Mouse (Mus musculus): ENCODE data around the gene Ccdc62. TPM values are rescaled to one million over a fixed set of nuclear protein-coding genes. Genes with fewer than 3 reads are reported as not detected.

Ccdc62 gene
- polyA plus RNA-seq, 1 experiment from 2014 or later, result 3.7 TPM

DNA sequence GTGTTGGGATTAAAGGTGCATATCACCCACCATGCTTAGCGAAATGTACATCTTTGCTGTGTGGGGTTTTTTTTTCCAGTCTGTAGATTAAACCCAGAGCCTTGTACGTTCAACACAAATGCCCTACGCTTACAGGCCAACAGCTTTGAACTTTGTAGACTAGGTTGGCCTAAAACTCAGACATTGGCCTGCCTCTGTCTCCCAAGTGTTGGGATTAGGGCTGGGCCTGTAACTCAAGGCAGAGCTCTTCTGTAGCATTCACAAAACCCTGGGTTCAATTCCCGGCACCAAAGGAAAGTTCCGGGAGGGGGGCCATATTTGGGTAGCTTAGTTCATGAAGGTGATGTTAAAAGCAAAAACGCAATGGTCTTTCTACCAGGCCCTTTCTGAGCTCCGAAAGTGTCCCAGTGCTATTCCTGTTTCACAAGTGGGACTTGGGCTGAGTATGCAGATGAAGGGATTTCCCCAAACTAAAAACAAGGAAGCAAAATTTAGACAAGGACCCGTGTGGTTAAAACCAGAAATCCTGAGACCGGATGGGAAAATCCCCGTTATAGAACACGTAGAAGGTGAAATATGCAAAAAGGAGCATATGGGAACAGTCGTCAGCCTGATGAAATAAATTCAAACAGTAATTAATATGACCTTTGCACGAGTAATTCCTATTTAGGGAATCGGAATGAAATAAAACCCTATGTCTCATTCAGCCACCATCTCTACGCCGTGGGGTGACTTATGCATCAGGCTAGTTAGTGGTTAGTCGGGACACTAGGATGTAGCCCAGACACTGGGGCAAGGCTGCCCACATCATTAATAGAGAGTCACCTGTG is 24.1 kb upstream of the Ccdc62 start:
- ATAC-seq (ENCODE audit: extremely low read depth, insufficient number of reproducible peaks, low FRiP score, low TSS enrichment), result no peak
- Histone ChIP-seq H3K27me3 (replicated peaks) (no peaks in the 10 kb centered on the region), H3K27ac (replicated peaks) (no peak overlapping the region), H3K4me2 (peak overlapping the region; percentile 97), H3K9me3 (no peaks in the 10 kb centered on the region), H3K4me3 (peak overlapping the region; percentile 84; the same call in 1 of the 2 replicates), H3K36me3 (peaks cover 32% of the 10 kb centered on the region), H3K4me1 (peaks cover 20% of the 10 kb centered on the region), H3K9ac (peak overlapping the region; percentile 55; the same call in 1 of the 2 replicates)
- WGBS, result 69% methylated on average over 17 of the region's 17 CpGs

DNA sequence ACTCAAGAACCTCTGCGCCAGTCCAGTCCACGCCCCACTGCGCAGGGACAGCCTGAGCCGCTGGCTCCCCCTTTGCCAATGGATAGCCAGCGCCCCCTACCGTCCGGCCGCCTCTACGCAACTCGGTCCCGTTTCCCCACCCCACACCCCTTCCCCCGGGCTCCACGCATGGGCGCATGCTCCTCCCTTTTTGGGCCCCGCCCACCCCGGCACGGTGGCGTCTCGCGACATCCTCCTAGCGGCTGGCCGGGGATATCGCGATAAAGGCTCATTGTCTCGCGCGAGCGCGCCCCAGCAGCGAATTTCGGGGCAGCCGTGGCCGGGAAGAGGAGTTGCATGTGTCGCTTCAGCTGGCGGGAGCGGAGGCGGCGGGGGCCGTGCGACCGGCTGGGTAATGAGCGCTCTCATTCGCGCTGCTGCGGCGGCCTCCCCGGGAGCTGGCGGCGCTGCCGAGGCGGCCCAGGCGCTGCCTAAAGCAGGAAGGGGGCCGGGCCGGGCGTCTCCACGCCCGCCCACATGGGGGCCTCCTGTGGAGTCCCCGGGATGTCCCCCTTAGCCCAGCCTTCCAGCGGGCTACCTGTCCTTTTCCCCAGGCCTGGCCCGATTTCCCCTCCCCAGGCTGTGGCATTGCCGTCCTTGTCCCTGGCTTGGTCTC is 23.4 kb upstream of the Ccdc62 start, which contains the start of gene Denr:
TSS of gene Denr (plus strand) at position 200 of the 655 bp plus-strand sequence.
- Histone ChIP-seq H3K36me3 (peaks cover 40% of the 10 kb centered on the region), H3K27ac (replicated peaks) (peak within 1 kb of the TSS; percentile 82), H3K4me1 (peaks cover 20% of the 10 kb centered on the region), H3K4me2 (peak within 1 kb of the TSS; percentile 97), H3K9ac (peak within 1 kb of the TSS; percentile 98), H3K4me3 (peak within 1 kb of the TSS; percentile 84), H3K27me3 (replicated peaks) (no peaks in the 10 kb centered on the region), H3K9me3 (no peaks in the 10 kb centered on the region)
- ATAC-seq (ENCODE audit: extremely low read depth, insufficient number of reproducible peaks, low FRiP score, low TSS enrichment), result peak; percentile 91
- under 1% methylated on average over 45 of the region's 61 CpGs for WGBS

DNA sequence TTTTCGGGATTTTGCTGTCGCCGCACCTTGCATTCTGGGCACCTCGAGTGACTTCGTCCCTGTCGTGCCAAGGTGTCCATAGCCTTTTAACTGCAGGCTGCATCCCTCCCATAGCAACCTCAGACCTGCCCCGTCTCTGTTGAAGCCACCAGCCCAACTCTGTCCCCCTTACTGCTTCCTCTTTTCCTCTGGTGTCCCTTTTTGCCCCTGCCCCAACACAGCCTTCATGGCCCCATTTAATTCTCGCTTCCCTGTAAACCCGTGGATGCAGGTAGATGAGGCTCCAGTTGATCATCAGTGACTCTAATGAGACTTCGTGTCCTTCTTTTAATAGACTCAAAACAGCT is 22.9 kb upstream of the Ccdc62 start:
- Histone ChIP-seq H3K4me1 (peaks cover 20% of the 10 kb centered on the region), H3K27ac (replicated peaks) (peak overlapping the region; percentile 82; the same call in 1 of the 2 replicates), H3K4me2 (peak overlapping the region; percentile 97), H3K9me3 (no peaks in the 10 kb centered on the region), H3K27me3 (replicated peaks) (no peaks in the 10 kb centered on the region), H3K36me3 (peaks cover 45% of the 10 kb centered on the region), H3K4me3 (peak overlapping the region; percentile 84), H3K9ac (peak overlapping the region; percentile 98)
- 2% methylated on average over 10 of the region's 10 CpGs for WGBS
- no peak for ATAC-seq (ENCODE audit: extremely low read depth, insufficient number of reproducible peaks, low FRiP score, low TSS enrichment)

DNA sequence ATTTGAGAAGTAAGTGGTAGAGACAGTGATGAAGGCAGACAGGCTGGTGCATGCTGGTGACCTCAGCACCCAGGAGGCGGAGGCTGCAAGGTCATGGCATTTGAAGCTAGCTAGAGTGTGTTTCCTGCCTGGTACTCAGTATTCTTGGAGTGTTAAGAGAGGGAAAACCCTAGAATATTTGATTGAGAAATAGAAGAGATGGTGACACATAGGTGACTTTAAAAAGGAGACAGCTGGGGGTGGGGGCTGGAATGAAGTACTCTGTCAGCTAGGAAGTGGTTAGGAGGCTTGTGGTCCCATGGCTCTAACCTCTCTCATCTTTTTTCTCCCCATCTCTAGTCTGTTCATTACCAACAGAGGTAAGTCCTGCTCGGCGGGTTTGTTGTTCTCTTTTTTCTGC is 15.6 kb upstream of the Ccdc62 start:
- Histone ChIP-seq H3K4me1 (peaks cover 12% of the 10 kb centered on the region), H3K27me3 (replicated peaks) (no peaks in the 10 kb centered on the region), H3K4me2 (no peak overlapping the region), H3K4me3 (no peak overlapping the region), H3K9me3 (no peaks in the 10 kb centered on the region), H3K27ac (replicated peaks) (no peak overlapping the region), H3K36me3 (peaks cover 98% of the 10 kb centered on the region), H3K9ac (no peak overlapping the region)
- WGBS, result 84% methylated on average over 3 of the region's 3 CpGs
- ATAC-seq (ENCODE audit: extremely low read depth, insufficient number of reproducible peaks, low FRiP score, low TSS enrichment), result no peak

DNA sequence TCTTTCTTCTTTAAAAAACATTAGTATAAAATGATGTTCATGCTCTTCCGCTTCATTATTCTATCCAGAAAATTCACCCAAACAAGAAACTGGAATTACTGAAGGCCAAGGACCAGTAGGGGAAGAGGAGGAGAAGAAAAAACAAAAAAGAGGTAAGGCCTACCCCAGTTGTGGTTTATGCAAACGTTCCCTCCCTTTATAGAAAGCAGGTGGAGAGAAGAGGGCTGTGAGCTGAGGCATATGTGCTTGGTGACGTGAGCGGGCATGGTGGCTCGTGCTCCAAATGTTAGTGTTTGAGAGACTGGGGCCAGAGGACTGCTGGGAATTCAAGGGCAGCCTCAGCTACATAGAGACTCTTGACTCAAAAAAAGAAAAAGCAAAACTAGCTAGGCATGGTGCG is 8.4 kb upstream of the Ccdc62 start:
- WGBS, result 89% methylated on average over 6 of the region's 6 CpGs
- H3K27ac ChIP-seq (replicated peaks), result no peak overlapping the region
- no peaks in the 10 kb centered on the region for H3K4me1 ChIP-seq
- H3K4me2 ChIP-seq, result no peak overlapping the region
- no peak for ATAC-seq (ENCODE audit: extremely low read depth, insufficient number of reproducible peaks, low FRiP score, low TSS enrichment)
- H3K4me3 ChIP-seq, result no peak overlapping the region
- H3K36me3 ChIP-seq, result peaks cover 94% of the 10 kb centered on the region
- H3K9ac ChIP-seq, result no peak overlapping the region
- no peaks in the 10 kb centered on the region for H3K9me3 ChIP-seq
- H3K27me3 ChIP-seq (replicated peaks), result no peaks in the 10 kb centered on the region

DNA sequence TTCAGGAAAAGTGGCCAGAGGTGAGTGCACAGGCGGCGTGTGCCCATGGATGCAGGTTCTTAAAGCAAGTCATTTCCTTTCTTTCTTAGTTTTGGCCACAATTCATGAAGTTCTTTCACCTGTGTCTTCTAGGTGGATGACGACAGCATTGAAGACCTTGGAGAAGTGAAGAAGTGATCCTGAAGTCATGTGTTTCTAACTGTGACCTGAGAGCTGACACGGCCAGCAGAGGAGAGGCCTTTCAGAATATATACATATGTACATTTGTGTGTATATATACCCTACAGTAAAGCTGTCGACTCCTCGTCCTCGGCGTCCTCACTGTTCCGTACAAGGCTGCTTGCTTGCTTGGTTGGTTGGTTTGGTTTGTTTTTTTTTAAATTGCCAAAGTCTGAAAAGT is 3.4 kb upstream of the Ccdc62 start, which contains the start of gene Gm43518:
TSS of gene Gm43518 (plus strand) at position 301 of the 400 bp plus-strand sequence.
- Histone ChIP-seq H3K27ac (replicated peaks) (no peak within 1 kb of the TSS), H3K9me3 (no peaks in the 10 kb centered on the region), H3K4me1 (peaks cover 7% of the 10 kb centered on the region), H3K27me3 (replicated peaks) (no peaks in the 10 kb centered on the region), H3K36me3 (peaks cover 77% of the 10 kb centered on the region), H3K4me3 (no peak within 1 kb of the TSS), H3K4me2 (no peak within 1 kb of the TSS), H3K9ac (no peak within 1 kb of the TSS)
- WGBS, result 91% methylated on average over 9 of the region's 9 CpGs
- no peak for ATAC-seq (ENCODE audit: extremely low read depth, insufficient number of reproducible peaks, low FRiP score, low TSS enrichment)

DNA sequence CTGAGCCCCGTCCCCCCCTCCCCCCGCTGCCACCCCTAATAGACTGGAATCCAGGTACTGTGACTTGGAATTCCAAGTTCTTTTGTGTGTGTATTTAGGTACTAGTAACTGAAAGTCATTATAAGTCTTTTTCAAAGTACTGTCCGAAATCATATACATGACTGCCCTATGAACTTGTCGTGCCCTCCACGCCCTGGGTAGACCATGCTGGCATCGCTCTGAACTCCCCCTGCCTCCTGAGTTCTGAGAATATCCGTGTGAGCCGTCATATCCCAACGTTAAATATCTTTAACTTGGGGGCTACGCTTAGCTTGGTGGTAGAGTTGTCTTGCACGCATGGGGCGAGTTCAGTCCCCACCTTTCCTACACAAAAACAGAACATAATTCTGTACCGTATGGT is 652 bp downstream of the Ccdc62 start:
- Histone ChIP-seq H3K4me2 (peak overlapping the region; percentile 86), H3K27ac (replicated peaks) (no peak overlapping the region; the same call in 1 of the 2 replicates), H3K4me1 (peaks cover 12% of the 10 kb centered on the region), H3K4me3 (peak overlapping the region; percentile 83), H3K9ac (peak overlapping the region; percentile 97), H3K36me3 (peaks cover 37% of the 10 kb centered on the region), H3K27me3 (replicated peaks) (no peaks in the 10 kb centered on the region), H3K9me3 (no peaks in the 10 kb centered on the region)
- 48% methylated on average over 13 of the region's 13 CpGs for WGBS
- ATAC-seq (ENCODE audit: extremely low read depth, insufficient number of reproducible peaks, low FRiP score, low TSS enrichment), result no peak

DNA sequence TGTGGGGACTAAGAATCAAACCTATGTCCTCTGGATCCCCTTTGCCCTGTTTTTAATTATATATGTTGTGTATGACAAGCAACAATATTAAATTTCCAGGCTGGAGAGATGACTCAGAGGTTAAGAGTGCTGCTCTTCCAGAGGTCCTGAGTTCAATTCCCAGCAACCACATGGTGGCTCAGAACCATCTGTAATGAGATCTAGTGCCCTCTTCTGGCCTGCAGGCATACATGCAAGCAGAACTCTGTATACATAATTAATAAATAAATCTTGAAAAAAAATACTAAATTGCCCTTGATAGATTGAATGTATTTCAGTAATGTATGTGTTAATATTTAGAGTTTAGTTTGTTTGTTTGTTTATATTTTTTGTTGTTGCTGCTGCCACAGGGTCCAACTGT is 2.4 kb downstream of the Ccdc62 start:
- no peaks in the 10 kb centered on the region for H3K9me3 ChIP-seq
- H3K27ac ChIP-seq (replicated peaks), result no peak overlapping the region
- ATAC-seq (ENCODE audit: extremely low read depth, insufficient number of reproducible peaks, low FRiP score, low TSS enrichment), result no peak
- peaks cover 12% of the 10 kb centered on the region for H3K4me1 ChIP-seq
- no peak overlapping the region for H3K4me3 ChIP-seq
- H3K9ac ChIP-seq, result no peak overlapping the region
- H3K4me2 ChIP-seq, result no peak overlapping the region
- H3K27me3 ChIP-seq (replicated peaks), result no peaks in the 10 kb centered on the region
- H3K36me3 ChIP-seq, result peaks cover 19% of the 10 kb centered on the region

DNA sequence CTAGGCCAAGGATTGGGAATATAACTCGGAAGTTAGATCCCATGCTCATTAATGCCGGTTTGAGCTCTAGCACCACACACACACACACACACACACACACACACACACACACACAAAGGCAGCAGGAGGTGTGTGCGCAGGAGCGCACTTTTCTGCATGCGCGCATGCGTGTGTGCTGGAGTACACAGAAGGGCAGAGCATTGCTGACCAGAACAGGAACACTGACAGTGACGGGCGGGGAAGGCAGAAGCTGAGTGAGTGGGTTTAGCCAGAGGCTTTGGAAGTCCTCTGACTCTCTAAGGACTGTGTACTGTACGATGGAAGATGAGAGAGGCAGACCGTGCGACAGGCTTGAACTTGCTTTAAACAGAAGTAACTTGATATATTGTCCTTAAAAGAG is 3.1 kb downstream of the Ccdc62 start:
- no peak overlapping the region for H3K27ac ChIP-seq (replicated peaks)
- H3K36me3 ChIP-seq, result peaks cover 12% of the 10 kb centered on the region
- peaks cover 12% of the 10 kb centered on the region for H3K4me1 ChIP-seq
- WGBS, result 86% methylated on average over 12 of the region's 12 CpGs
- H3K9ac ChIP-seq, result peak overlapping the region; percentile 62; the same call in 1 of the 2 replicates
- no peak for ATAC-seq (ENCODE audit: extremely low read depth, insufficient number of reproducible peaks, low FRiP score, low TSS enrichment)
- no peak overlapping the region for H3K4me3 ChIP-seq
- H3K9me3 ChIP-seq, result no peaks in the 10 kb centered on the region
- H3K27me3 ChIP-seq (replicated peaks), result no peaks in the 10 kb centered on the region
- H3K4me2 ChIP-seq, result peak overlapping the region; percentile 39; the same call in 1 of the 2 replicates

DNA sequence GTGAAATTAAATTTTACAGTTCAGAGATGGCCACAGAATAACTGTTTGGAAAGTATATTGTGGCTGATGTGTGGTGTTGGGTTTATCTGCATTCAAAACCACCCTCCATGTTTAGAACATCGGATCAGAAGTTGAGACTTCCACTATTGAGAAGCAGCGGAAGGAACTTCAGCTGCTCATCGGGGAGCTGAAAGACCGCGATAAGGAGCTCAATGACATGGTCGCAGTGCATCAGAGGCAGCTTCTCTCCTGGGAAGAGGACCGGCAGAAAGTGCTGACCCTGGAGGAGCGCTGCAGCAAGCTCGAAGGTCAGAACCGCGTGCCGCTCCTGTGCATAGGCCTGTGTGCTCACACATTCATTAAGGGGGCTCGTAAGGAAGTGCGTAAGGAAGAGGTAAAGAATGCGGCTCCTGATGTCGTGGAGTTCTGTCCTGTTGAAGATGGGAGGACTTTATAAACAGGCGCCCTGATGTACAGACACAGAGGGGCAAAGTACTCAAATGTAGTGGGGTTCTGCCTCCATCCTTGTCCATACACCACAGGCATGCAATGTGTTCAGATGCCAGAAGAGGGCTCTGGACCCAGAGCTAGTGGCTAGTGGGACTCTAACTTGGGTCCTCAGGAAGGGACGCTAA is 3.6 kb downstream of the Ccdc62 start:
- no peaks in the 10 kb centered on the region for H3K27me3 ChIP-seq (replicated peaks)
- H3K27ac ChIP-seq (replicated peaks), result no peak overlapping the region
- no peak overlapping the region for H3K4me3 ChIP-seq
- H3K36me3 ChIP-seq, result peaks cover 7% of the 10 kb centered on the region
- H3K9ac ChIP-seq, result peak overlapping the region; percentile 62; the same call in 1 of the 2 replicates
- peaks cover 12% of the 10 kb centered on the region for H3K4me1 ChIP-seq
- H3K4me2 ChIP-seq, result peak overlapping the region; percentile 39
- no peak for ATAC-seq (ENCODE audit: extremely low read depth, insufficient number of reproducible peaks, low FRiP score, low TSS enrichment)
- H3K9me3 ChIP-seq, result no peaks in the 10 kb centered on the region
- WGBS, result 29% methylated on average over 18 of the region's 18 CpGs

DNA sequence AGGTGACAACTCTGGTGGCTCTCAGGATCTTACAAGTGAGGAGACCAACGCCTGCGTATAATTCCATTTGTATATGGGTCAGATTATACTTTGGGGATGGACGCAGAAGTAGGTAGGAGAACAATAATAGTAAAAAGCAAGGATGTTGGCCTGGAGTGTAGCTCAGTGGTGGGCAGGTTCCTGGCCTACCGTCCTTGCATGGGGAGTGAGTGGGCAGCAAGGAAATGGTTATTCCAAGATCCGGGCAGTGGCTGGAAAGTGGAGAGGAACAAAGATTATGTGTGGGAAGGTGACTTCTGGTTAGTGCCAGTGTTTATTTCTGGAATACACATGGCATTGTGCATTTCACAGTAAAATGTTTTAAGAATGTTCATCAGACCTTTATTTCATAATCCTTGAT is 5.5 kb downstream of the Ccdc62 start:
- 78% methylated on average over 5 of the region's 5 CpGs for WGBS
- Histone ChIP-seq H3K4me2 (no peak overlapping the region), H3K27ac (replicated peaks) (no peak overlapping the region), H3K4me3 (no peak overlapping the region), H3K4me1 (peaks cover 12% of the 10 kb centered on the region), H3K27me3 (replicated peaks) (no peaks in the 10 kb centered on the region), H3K36me3 (no peaks in the 10 kb centered on the region), H3K9me3 (no peaks in the 10 kb centered on the region), H3K9ac (no peak overlapping the region)
- no peak for ATAC-seq (ENCODE audit: extremely low read depth, insufficient number of reproducible peaks, low FRiP score, low TSS enrichment)

All from heart, embryonic 13.5 days (tissue).